Mouse (Mus musculus) CH12.LX (cell line): ENCODE measurements around the gene Ush1g.

Source experiments
- CTCF ChIP-seq, 2 experiments: IDR thresholded peaks in 1 of 2; conservative IDR thresholded peaks in 1 of 2; 2 replicates each; pipeline ENCODE4 v1.5.1; 2011 to 2012; ENCODE audit warnings: low read depth in 2 of 2, low read length in 2 of 2, improper control_type of control experiment in 1 of 2, inconsistent platforms in 1 of 2, mild to moderate bottlenecking in 1 of 2, moderate library complexity in 1 of 2
- E2F4 ChIP-seq: IDR thresholded peaks from 2 replicates; pipeline ENCODE4 v1.6.1; 2011; ENCODE audit warnings: low read depth, low read length, improper control_type of control experiment; ENCODE audit not compliant: insufficient replicate concordance
- ELF1 ChIP-seq: IDR thresholded peaks from 2 replicates; pipeline ENCODE4 v1.6.1; 2014; ENCODE audit warnings: low read depth, mild to moderate bottlenecking, inconsistent platforms, low read length, improper control_type of control experiment
- EP300 ChIP-seq: IDR thresholded peaks from 2 replicates; pipeline ENCODE4 v1.6.1; 2011; ENCODE audit warnings: low read length, improper control_type of control experiment
- KAT2A ChIP-seq: IDR thresholded peaks from 2 replicates; pipeline ENCODE4 v1.6.1; 2012; ENCODE audit warnings: low read length, improper control_type of control experiment, inconsistent platforms; ENCODE audit not compliant: insufficient replicate concordance
- MAFK ChIP-seq: IDR thresholded peaks from 2 replicates; pipeline ENCODE4 v1.6.1; 2011; ENCODE audit warnings: low read length, improper control_type of control experiment; ENCODE audit not compliant: insufficient replicate concordance
- MAX ChIP-seq: IDR thresholded peaks from 2 replicates; pipeline ENCODE4 v1.6.1; 2011; ENCODE audit warnings: low read length, improper control_type of control experiment
- POLR2A ChIP-seq: IDR thresholded peaks from 2 replicates; pipeline ENCODE4 v1.6.1; 2011; ENCODE audit warnings: low read depth, mild to moderate bottlenecking, improper control_type of control experiment, low read length
- POLR2AphosphoS2 ChIP-seq: IDR thresholded peaks from 2 replicates; pipeline ENCODE4 v1.6.1; 2011; ENCODE audit warnings: low read depth, low read length, improper control_type of control experiment
- RAD21 ChIP-seq: IDR thresholded peaks from 2 replicates; pipeline ENCODE4 v1.6.1; 2011; ENCODE audit warnings: low read depth, mild to moderate bottlenecking, low read length, improper control_type of control experiment, moderate library complexity
- USF1 ChIP-seq: IDR thresholded peaks from 2 replicates; pipeline ENCODE4 v1.6.1; 2014; ENCODE audit warnings: low read depth, mild to moderate bottlenecking, inconsistent platforms, low read length, improper control_type of control experiment
- ZC3H11A ChIP-seq: IDR thresholded peaks from 2 replicates; pipeline ENCODE4 v1.6.1; 2012; ENCODE audit warnings: low read depth, mild to moderate bottlenecking, inconsistent platforms, low read length, improper control_type of control experiment
- ZKSCAN1 ChIP-seq: IDR thresholded peaks from 2 replicates; pipeline ENCODE4 v1.6.1; 2012; ENCODE audit warnings: low read depth, inconsistent platforms, low read length, improper control_type of control experiment, borderline replicate concordance

DNA sequence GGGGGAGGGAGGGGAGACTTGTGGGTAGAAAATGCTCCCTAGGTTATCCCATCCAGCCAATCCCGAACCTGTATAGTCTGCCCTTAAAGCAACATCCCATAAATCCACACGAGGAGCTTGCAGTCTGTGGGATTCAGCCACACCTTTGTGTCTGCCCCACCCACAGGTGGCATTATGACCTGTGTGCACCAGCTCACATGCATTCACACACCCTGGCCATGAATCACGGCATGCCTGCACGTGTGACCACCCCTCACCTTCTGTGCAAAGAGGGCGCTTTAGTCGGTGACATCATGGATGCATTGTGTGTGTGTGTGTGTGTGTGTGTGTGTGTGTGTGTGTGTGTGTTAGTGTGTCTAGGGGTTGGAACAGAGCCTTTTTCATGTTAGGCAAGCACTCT is 20.0 kb upstream of the Ush1g start:
- TF ChIP-seq CTCF (conservative IDR thresholded peaks at IDR 0.05 in 1 of 2, IDR thresholded peaks at IDR 0.05 in 1 of 2; ENCODE audit: low read depth in 2 of 2, low read length in 2 of 2) (no peak), MAX (no peak), ZKSCAN1 (no peak), EP300 (no peak), KAT2A (no peak), E2F4 (no peak), POLR2A (no peak), USF1 (no peak), RAD21 (no peak), MAFK (no peak), ELF1 (no peak), ZC3H11A (no peak), POLR2AphosphoS2 (no peak)
